Mouse (Mus musculus) spleen, postnatal 14 days (tissue): ENCODE measurements around the gene Mroh9.

Source experiments
- DNase-seq, 2 experiments: peaks; one replicate each; pipeline ENCODE4 v3.0.0; 2021 to 2022; ENCODE audit warnings: low spot score in 2 of 2

The Mroh9 gene

GRCm38 (mm10) chr1:163085570-163085969, at the start of gene Mroh9:
Gene Mroh9 (minus strand): TSS chr1:163085670.
- no peak for DNase-seq

GRCm38 (mm10) chr1:163129976-163130375, 44.5 kb upstream of the Mroh9 start:
- DNase-seq: no peak

DNA sequence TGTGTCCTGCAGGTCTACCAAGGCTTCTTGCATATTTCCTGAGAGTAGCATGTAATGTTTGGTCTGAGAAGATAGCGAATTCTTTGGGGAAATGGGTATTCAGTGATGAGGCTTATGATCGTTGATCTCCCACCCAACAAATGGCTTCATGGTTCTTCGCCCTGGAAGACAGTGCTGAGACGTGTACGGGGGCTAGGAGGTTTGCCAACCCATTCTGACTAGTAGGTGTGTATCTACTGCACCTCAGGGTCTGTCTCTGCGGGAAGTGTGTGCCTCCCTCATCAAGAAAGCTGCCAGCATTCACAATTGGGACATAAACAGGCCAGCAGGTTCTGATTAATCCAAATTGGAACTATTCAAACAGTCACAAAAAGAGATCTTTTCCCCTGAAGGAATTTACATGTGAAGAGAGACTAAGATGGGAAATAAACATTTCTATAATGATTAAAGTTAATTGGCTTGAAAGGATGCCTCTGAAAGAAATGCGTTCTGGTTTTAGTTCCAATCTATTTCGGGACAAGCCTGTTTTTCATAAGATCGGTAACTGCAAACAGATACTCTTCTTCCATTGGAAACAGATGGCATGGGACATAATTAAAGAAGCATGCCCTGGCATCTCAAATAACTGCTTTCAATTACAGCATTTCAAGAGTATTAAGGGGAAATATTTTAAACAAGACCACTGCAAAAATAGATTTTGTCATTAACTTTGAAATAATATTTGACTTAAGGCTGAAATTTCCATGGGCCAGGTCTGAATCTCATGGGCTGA, 43.8 kb upstream of the Mroh9 start:
- no peak for DNase-seq

DNA sequence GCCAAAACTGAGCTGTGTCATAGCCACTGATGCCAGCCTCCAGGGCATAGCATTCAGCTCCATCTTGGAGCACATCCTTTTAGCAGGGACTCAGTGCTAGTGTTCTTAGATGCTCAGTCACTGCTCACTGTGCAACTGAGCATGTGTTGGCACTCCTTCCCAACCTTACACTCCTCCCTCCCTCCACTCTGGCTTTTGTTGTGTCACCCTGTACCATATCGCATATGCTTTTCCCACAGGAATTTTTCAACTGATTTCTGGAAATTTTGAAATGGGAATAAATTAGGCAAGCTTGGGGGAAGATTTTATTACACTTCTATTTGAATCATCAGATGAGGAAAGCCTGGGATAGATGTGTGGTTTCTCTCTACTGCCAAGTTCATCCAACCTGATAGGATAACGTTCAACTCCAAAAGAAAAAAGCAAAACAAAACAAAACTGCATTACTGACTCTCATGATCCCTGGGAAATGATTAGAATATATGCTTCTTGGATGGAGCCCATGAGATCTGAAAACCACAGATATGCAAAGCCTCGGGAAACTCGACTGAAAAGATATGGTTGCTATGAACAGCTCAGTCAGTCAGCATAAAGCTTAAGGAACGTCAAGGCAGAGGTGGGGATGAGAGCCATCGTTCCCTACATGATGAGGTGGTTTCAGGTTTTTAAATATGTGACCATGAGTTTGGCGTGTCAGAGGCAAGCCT, 40.9 kb upstream of the Mroh9 start:
- no peak for DNase-seq

GRCm38 (mm10) chr1:163122414-163122813, 36.9 kb upstream of the Mroh9 start:
- DNase-seq: no peak

GRCm38 (mm10) chr1:163113461-163114174, 28.1 kb upstream of the Mroh9 start:
- DNase-seq: no peak

- DNase-seq: no peak
These were observed 27.2 kb upstream of the Mroh9 start for GRCm38 (mm10) chr1:163112482-163113164.

GRCm38 (mm10) chr1:163104960-163105359, 19.5 kb upstream of the Mroh9 start:
- no peak for DNase-seq

DNA sequence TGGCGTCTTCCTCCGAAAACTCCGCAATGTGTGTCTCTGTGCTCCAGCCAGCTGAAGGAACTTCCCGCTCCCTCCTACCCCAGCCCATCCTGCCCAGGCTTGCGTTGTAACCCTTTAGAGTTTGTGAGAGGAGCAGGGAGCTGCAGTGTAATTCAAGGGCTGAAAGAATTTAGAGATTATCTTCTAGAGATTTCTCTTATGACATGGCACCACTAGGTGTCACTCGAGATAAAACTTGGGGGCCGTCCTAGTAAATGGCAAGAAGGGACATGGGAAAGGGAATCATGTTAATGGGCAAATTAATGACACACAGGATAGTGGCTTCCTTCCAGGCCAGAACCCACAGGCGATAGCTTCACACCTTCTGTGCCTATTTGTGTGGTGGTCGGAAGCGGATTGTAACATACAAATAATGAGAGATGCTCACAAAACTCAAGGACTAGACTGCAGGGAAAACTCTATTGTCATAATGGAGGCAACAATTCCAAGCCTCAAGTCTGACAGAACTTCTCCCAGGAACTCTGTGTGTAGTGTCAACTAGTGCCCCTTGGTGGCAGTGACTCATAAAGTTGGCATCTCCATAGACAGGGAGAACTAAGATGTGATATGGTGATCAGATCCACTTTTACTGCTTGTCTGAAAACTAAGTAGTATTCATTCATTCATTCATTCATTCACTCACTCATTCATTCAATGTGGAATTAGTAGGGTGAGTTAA, 6.1 kb upstream of the Mroh9 start:
- no peak for DNase-seq

DNA sequence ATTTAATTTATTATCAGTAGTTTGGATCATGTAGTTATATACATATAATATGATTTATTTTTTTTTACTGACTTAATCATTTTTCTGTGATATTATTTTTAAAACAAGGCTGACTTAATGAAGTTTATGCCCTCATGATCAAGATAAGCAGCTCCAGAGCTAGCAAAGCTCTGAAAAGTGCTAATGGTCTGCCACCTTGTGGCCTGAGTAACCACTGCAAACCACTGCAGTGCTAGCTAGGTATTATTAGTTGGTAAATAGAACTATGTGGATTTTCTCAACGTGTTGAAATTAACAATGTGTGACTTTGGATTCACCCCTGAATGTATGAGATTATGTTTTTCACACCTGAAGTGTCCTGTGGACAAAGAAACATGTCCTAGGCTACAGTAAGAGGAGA, 15.0 kb downstream of the Mroh9 start:
- no peak for DNase-seq

GRCm38 (mm10) chr1:163060381-163060780, 25.1 kb downstream of the Mroh9 start:
- no peak for DNase-seq

DNA sequence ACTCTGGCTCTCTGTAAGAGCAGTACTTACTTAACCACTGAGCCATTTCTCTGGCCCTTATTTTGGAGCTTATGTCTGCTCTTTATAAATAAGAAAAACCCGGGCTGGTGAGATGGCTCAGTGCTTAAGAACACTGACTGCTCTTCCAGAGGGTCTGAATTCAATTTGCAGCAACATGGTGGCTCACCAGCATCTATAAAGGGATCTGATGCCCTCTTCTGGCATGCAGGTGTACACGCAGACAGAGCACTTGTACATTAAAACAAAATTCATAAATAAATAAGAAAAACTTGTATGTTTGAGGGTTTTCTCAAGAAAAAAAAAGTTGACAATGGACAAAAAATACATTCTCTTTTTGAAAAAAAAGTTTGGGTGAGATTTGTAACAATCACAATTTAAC, 28.1 kb downstream of the Mroh9 start:
- no peak for DNase-seq

GRCm38 (mm10) chr1:163055629-163056028, 29.8 kb downstream of the Mroh9 start:
- DNase-seq: no peak

- DNase-seq: no peak
These were observed 62.4 kb downstream of the Mroh9 start for GRCm38 (mm10) chr1:163023075-163023474.

- DNase-seq: no peak
These were observed 76.2 kb downstream of the Mroh9 start for GRCm38 (mm10) chr1:163009220-163009619.

DNA sequence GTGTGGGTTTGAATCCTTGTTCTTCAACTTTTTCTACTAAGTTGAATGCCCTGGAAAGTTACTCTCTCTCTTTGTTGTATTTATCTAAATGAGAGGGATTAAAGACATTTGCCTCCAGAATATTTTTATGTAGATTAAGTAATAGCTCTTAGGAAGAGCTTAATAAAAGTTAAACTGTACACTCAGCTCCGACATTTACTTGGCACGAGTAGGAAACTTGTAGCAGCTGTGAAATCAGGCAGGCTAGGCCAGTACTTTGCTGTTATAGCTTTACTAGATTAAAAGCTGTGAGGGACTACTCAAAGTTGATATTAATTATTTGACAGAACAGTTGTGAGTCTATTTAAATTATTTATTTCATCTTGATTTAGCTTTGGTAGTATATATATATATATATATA, 82.0 kb downstream of the Mroh9 start:
- no peak for DNase-seq

DNA sequence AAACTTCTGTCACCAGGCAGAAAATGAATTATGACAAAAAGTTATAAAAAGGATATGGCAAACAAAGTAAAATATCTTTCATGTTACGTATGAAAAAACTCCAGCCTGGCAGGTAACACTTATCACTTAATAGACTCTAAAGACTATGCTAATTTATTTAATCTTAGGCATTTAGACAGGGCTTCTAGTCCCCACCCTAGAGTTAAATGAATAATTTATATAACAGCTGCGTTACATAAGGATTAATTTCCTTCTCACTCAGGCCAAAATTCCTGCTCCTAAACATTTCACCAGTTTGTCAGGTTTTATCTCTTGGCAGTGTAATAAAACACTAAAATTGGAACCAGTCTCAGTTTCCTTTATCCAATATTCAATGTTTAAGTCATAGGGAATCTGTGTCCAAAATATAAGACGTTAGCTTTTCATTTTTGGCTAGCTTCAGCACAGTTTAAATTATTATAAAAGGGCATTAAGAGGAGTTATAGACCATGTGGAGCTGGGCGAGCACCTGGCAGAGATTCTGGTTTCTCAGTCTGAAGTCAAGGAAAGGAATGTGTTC, 84.1 kb downstream of the Mroh9 start:
- DNase-seq: no peak

GRCm38 (mm10) chr1:162987546-162987945, 97.9 kb downstream of the Mroh9 start:
- no peak for DNase-seq

DNA sequence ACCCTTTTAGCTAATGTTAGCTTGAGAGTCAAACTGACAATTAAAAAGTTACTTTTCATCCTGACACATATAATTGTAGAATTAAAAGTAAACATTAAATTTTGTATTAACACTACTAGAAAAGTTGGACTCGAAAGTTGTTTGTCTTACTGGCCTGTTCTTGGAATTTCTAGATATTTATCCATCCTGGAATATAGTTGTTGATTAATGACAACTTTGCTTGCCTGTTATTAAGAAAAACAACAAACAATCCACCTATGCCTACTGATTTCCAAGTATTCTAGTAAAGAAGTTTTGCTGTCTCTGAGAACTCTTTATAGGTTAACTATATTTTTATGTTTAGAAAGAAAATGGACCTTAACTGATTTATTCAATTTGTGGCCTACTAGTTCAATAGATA, 98.7 kb downstream of the Mroh9 start:
- no peak for DNase-seq

DNA sequence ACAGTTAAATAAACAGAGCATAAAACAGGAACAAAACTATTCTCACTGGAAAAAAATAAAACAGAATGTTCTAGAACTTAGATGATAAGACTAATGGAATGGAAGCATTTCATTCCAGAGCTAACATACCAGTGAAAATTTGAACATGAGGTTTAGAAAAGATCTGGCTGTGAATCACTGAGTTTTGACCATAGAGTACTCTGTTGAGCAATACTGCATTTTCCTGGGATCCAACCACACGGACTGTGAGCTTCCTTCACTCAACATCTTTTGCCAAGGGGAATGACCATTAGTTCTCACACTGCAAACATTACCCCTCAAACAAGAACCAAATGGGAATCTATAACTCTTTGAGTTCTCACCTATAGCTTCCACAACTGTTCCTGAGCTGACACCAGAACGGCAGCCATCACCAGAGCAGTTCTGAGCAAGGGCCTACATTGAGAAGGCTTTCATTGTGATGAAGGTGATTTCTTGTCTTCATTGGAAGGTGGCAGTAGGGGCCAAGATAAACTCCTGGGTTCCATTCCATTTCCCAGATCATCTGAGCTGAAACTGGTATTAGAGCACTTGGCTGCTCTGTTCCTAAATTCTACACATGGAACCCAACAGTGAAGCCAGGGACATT, 99.2 kb downstream of the Mroh9 start:
- no peak for DNase-seq

GRCm38 (mm10) chr1:162984428-162984827, 101.0 kb downstream of the Mroh9 start, which contains the start of gene Fmo3:
Gene Fmo3 (minus strand): TSS chr1:162984528.
- no peak for DNase-seq
